Mouse (Mus musculus) stomach, postnatal 0 days (tissue): ENCODE measurements around the gene Psg18.

Experiments used
- CTCF ChIP-seq: IDR thresholded peaks from 2 replicates; pipeline ENCODE4 v1.5.1; 2016; ENCODE audit warnings: antibody characterized with exemption, low read depth, mild to moderate bottlenecking, moderate library complexity
- EP300 ChIP-seq: optimal IDR thresholded peaks from 2 replicates; pipeline ENCODE3; 2016; ENCODE audit warnings: antibody characterized with exemption

DNA sequence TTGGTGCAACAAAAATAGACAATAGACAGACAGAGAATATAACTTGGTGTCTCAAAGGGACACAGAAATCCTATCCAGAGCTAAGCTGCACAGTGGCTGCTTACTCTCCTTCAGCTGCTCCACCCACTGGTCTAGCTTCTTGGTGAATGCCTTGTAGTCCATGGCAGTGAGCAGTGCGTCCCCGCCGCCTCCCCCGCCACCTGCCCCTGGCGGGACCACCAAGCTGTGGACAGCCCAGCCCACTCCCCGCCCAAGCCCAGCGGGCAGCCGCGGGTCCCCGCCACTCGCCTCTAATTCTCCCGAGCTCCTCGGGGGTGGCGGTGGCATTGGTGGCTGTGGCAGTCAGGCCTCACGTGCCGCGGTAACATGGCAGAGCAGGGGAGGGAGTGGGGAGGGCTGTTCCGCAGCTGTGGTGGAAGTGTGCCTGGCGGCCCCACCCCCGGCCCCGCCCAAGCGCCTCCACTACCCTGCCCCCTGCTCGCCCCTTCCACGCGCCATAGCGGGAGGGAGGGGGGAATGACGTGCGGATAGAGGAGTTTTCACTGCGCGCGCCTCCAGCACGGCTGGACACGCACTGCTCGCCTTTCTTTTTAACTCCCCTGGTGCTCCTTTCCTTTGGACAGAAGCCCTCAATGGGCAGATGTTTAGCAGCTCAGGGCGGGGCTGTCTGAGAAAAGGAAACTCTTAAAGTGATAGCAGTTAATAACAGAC, 47.9 kb upstream of the Psg18 start:
- no peak for TF ChIP-seq CTCF
- TF ChIP-seq EP300, result no peak
